Mouse (Mus musculus) heart, embryonic 16.5 days (tissue): Measurements from ENCODE around the gene Srl. TPM values are rescaled to one million over a fixed set of nuclear protein-coding genes. Genes with fewer than 3 reads are reported as not detected.

Experiments
- ATAC-seq: fragments of 200-750 bp; cut with Nextera tagmentation; replicated peaks from 2 replicates; pipeline ENCODE4 v1.8.0; 2017; ENCODE audit warnings: moderate number of reproducible peaks; ENCODE audit not compliant: insufficient read depth, low FRiP score; ENCODE audit errors: extremely low read depth
- H3K27ac ChIP-seq: fragments of 300-500 bp; sonication (generic); 2 replicates; pipeline ENCODE4 v1.5.1; 2014; ENCODE audit warnings: mild to moderate bottlenecking, low read length, control low read depth, moderate library complexity
- H3K27me3 ChIP-seq: fragments of 300-500 bp; sonication (generic); 2 replicates; pipeline ENCODE4 v1.6.1; 2014; ENCODE audit warnings: low read length, mixed read lengths; ENCODE audit not compliant: control insufficient read depth, insufficient read depth
- H3K36me3 ChIP-seq: fragments of 300-500 bp; sonication (generic); 2 replicates; pipeline ENCODE4 v1.6.1; 2014; ENCODE audit not compliant: control insufficient read depth, insufficient read depth
- H3K4me1 ChIP-seq: fragments of 300-500 bp; sonication (generic); 2 replicates; pipeline ENCODE4 v1.6.1; 2014; ENCODE audit warnings: low read length, mixed read lengths; ENCODE audit not compliant: control insufficient read depth, insufficient read depth
- H3K4me2 ChIP-seq: fragments of 300-500 bp; sonication (generic); 2 replicates; pipeline ENCODE4 v1.6.1; 2014; ENCODE audit warnings: low read depth, mild to moderate bottlenecking, control low read depth, low read length
- H3K4me3 ChIP-seq: fragments of 300-500 bp; sonication (generic); 2 replicates; pipeline ENCODE4 v1.5.1; 2014; ENCODE audit warnings: mild to moderate bottlenecking, control low read depth, low read length
- H3K9ac ChIP-seq: fragments of 300-500 bp; sonication (generic); 2 replicates; pipeline ENCODE4 v1.6.1; 2014; ENCODE audit warnings: low read length, control low read depth
- H3K9me3 ChIP-seq: fragments of 300-500 bp; sonication (generic); replicated peaks from 2 replicates; pipeline ENCODE4 v1.6.1; 2016; ENCODE audit warnings: low read length; ENCODE audit not compliant: control insufficient read depth
- WGBS: fragments of 180-500 bp; shearing (Covaris S2); extraction: QIAGEN DNeasy Blood & Tissue Kit; methylation state at CpG from one replicate; pipeline ENCODE4 v1.1.7; 2014; 5-methylcytosine and 5-hydroxymethylcytosine counted together
- polyA plus RNA-seq: library from polyadenylated mRNA; unstranded; fragments of >200 nt; fragmentation: Nextera tagmentation; extraction: Ambion mirVana; gene quantifications from 2 replicates; pipeline ENCODE4 v1.2.1, GENCODE M21; 2015

Srl gene
- polyA plus RNA-seq, 1 experiment from 2014 or later = 289 TPM

- no peak overlapping the region for H3K4me3 ChIP-seq
- no peaks in the 10 kb centered on the region for H3K9me3 ChIP-seq
- H3K4me2 ChIP-seq = no peak overlapping the region
- H3K4me1 ChIP-seq = no peaks in the 10 kb centered on the region
- no peak overlapping the region for H3K9ac ChIP-seq
- 55% methylated on average over 7 of the region's 7 CpGs for WGBS
- no peaks in the 10 kb centered on the region for H3K36me3 ChIP-seq
- no peak overlapping the region for H3K27ac ChIP-seq
- H3K27me3 ChIP-seq = no peaks in the 10 kb centered on the region
- no peak for ATAC-seq
These were observed 37.0 kb upstream of the Srl start for GRCm38 (mm10) chr16:4578630-4579029.

- H3K27me3 ChIP-seq = no peaks in the 10 kb centered on the region
- H3K27ac ChIP-seq = no peak overlapping the region
- peak; percentile 32; the same call in 1 of the 2 replicates for ATAC-seq
- H3K4me3 ChIP-seq = no peak overlapping the region
- no peaks in the 10 kb centered on the region for H3K9me3 ChIP-seq
- H3K36me3 ChIP-seq = no peaks in the 10 kb centered on the region
- no peaks in the 10 kb centered on the region for H3K4me1 ChIP-seq
- no peak overlapping the region for H3K4me2 ChIP-seq
- H3K9ac ChIP-seq = no peak overlapping the region
- 34% methylated on average over 2 of the region's 2 CpGs for WGBS
These were observed 35.3 kb upstream of the Srl start for GRCm38 (mm10) chr16:4576873-4577272.

GRCm38 (mm10) chr16:4576038-4576437, 34.4 kb upstream of the Srl start:
- H3K36me3 ChIP-seq = no peaks in the 10 kb centered on the region
- no peak overlapping the region for H3K27ac ChIP-seq
- no peaks in the 10 kb centered on the region for H3K27me3 ChIP-seq
- H3K4me1 ChIP-seq = peaks cover 2% of the 10 kb centered on the region; the same call in 1 of the 2 replicates
- H3K9ac ChIP-seq = no peak overlapping the region
- 57% methylated on average over 2 of the region's 2 CpGs for WGBS
- H3K9me3 ChIP-seq = no peaks in the 10 kb centered on the region
- no peak overlapping the region for H3K4me2 ChIP-seq
- no peak overlapping the region for H3K4me3 ChIP-seq
- no peak for ATAC-seq

GRCm38 (mm10) chr16:4570737-4571136, 29.1 kb upstream of the Srl start:
- no peak overlapping the region; the same call in 1 of the 2 replicates for H3K9ac ChIP-seq
- no peaks in the 10 kb centered on the region for H3K36me3 ChIP-seq
- ATAC-seq = no peak
- no peak overlapping the region for H3K4me2 ChIP-seq
- no peaks in the 10 kb centered on the region for H3K9me3 ChIP-seq
- no peak overlapping the region for H3K4me3 ChIP-seq
- peaks cover 8% of the 10 kb centered on the region for H3K4me1 ChIP-seq
- H3K27me3 ChIP-seq = no peaks in the 10 kb centered on the region
- WGBS = 51% methylated on average over 4 of the region's 4 CpGs
- no peak overlapping the region for H3K27ac ChIP-seq

GRCm38 (mm10) chr16:4567912-4568311, 26.3 kb upstream of the Srl start:
- 16% methylated on average over 4 of the region's 4 CpGs for WGBS

GRCm38 (mm10) chr16:4560145-4560952, 18.7 kb upstream of the Srl start:
- no peaks in the 10 kb centered on the region for H3K27me3 ChIP-seq
- no peaks in the 10 kb centered on the region for H3K36me3 ChIP-seq
- WGBS = 1% methylated on average over 43 of the region's 43 CpGs
- peak overlapping the region; percentile 90 for H3K27ac ChIP-seq
- H3K9me3 ChIP-seq = no peaks in the 10 kb centered on the region
- H3K9ac ChIP-seq = peak overlapping the region; percentile 85
- peak; percentile 26 for ATAC-seq
- peak overlapping the region; percentile 99 for H3K4me2 ChIP-seq
- H3K4me3 ChIP-seq = peak overlapping the region; percentile 87
- H3K4me1 ChIP-seq = peaks cover 22% of the 10 kb centered on the region

More at GRCm38 (mm10) chr16:4567912-4568311, 26.3 kb upstream of the Srl start:
- H3K27ac ChIP-seq = no peak overlapping the region
- no peak overlapping the region for H3K9ac ChIP-seq
- no peaks in the 10 kb centered on the region for H3K9me3 ChIP-seq
- no peaks in the 10 kb centered on the region for H3K27me3 ChIP-seq
- peaks cover 8% of the 10 kb centered on the region for H3K4me1 ChIP-seq
- no peak overlapping the region for H3K4me3 ChIP-seq
- ATAC-seq = peak; percentile 71; the same call in 1 of the 2 replicates
- no peak overlapping the region for H3K4me2 ChIP-seq
- H3K36me3 ChIP-seq = no peaks in the 10 kb centered on the region

GRCm38 (mm10) chr16:4559715-4560144, 18.1 kb upstream of the Srl start, which contains the start of gene Tfap4:
TSS of gene Tfap4 (minus strand) at chr16:4559854.
- Histone ChIP-seq H3K9me3 (no peaks in the 10 kb centered on the region), H3K4me3 (peak within 1 kb of the TSS; percentile 87), H3K36me3 (no peaks in the 10 kb centered on the region), H3K27ac (peak within 1 kb of the TSS; percentile 90), H3K27me3 (no peaks in the 10 kb centered on the region), H3K9ac (peak within 1 kb of the TSS; percentile 85), H3K4me1 (peaks cover 22% of the 10 kb centered on the region), H3K4me2 (peak within 1 kb of the TSS; percentile 99)
- ATAC-seq = peak; percentile 10
- WGBS = 1% methylated on average over 16 of the region's 17 CpGs

- Histone ChIP-seq H3K4me1 (peaks cover 22% of the 10 kb centered on the region), H3K9me3 (no peaks in the 10 kb centered on the region), H3K9ac (peak overlapping the region; percentile 85), H3K36me3 (no peaks in the 10 kb centered on the region), H3K27ac (peak overlapping the region; percentile 90), H3K4me3 (peak overlapping the region; percentile 87), H3K4me2 (peak overlapping the region; percentile 99), H3K27me3 (no peaks in the 10 kb centered on the region)
- peak; percentile 29 for ATAC-seq
- under 1% methylated on average over 43 of the region's 43 CpGs for WGBS
These were observed 17.5 kb upstream of the Srl start for GRCm38 (mm10) chr16:4558980-4559631.
